Comparison of ENCODE assay signal across 8 mouse cellular contexts in the genomic region with DNA sequence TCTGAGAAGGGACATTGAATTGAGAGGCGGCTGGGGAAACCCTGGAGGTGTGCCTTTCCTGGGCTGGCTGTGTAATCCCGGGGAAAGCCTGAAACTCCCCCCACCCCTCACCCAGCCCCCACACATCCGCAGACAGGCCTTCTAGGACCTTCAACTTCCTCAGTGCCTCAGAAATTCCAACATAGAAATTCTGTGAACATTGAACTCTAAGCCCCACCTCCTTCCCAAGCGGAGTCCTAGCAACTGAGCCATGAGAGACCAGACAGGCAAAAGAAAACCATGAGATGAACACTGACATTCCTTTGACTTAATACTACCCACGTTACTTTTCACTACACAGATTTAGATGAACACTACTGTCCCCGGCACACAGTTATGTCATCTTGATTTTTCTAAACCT.
DNase-seq lines count a peak whose midpoint lies in the region; ATAC-seq lines count a peak whose summit lies in the region.

No protein-coding gene starts in this region.

- H3K4me3 ChIP-seq in heart, embryonic 14.5 days (ENCODE audit: control insufficient read depth in 1 of 2, insufficient read depth in 1 of 2, low read depth in 1 of 2, low read length in 2 of 2): no peak overlapping the region
- H3K4me3 ChIP-seq in limb, embryonic 12.5 days (replicated peaks): no peak overlapping the region

- H3K36me3 ChIP-seq in heart, embryonic 14.5 days (ENCODE audit: control insufficient read depth, insufficient read depth, low read length): no peaks in the 10 kb centered on the region
- no peaks in the 10 kb centered on the region for H3K36me3 ChIP-seq in limb, embryonic 12.5 days

- DNase-seq in adrenal gland, adult (ENCODE audit: inconsistent age in 2 of 2, low spot score in 1 of 2): peak; percentile 27 to 75
- DNase-seq in adrenal gland, postnatal 4 days (ENCODE audit: low spot score in 2 of 2): no peak
- peak; percentile 42 for DNase-seq in ES-CJ7 (ENCODE audit: low read depth, low spot score)
- no peak for DNase-seq in cerebellum, postnatal 25 days
- no peak for DNase-seq in spleen, postnatal 4 days (ENCODE audit: low spot score in 2 of 2)

- peak overlapping the region in 1 of 2 experiments; percentile 38; a peak in 2 of 4 replicates for H3K27ac ChIP-seq in heart, embryonic 14.5 days (replicated peaks in 1 of 2; ENCODE audit: control insufficient read depth in 1 of 2, insufficient read depth in 1 of 2, low read depth in 2 of 2, low read length in 2 of 2)
- H3K27ac ChIP-seq in limb, embryonic 12.5 days: no peak overlapping the region

- peak; percentile 32; the same call in 1 of the 2 replicates for ATAC-seq in heart, embryonic 14.5 days (ENCODE audit: insufficient number of reproducible peaks, insufficient read depth, low FRiP score, low read depth)
- 0 out of 2 replicates have a peak, but pooled peaks have one; percentile 61 for ATAC-seq in limb, embryonic 12.5 days (ENCODE audit: insufficient number of reproducible peaks, insufficient read depth, low FRiP score, low TSS enrichment, low read depth)
- no peak for ATAC-seq in inflammation-experienced regulatory T-cells, adult 6 months

- no peaks in the 10 kb centered on the region for H3K27me3 ChIP-seq in heart, embryonic 14.5 days (ENCODE audit: control insufficient read depth, insufficient read depth, low read length)
- H3K27me3 ChIP-seq in limb, embryonic 12.5 days: no peaks in the 10 kb centered on the region

- H3K9ac ChIP-seq in heart, embryonic 14.5 days (ENCODE audit: low read length): no peak overlapping the region
- no peak overlapping the region for H3K9ac ChIP-seq in limb, embryonic 12.5 days (replicated peaks)

- 29% methylated on average over 6 of the region's 6 CpGs for WGBS in heart, embryonic 14.5 days
- 35% methylated on average over 6 of the region's 6 CpGs for WGBS in limb, embryonic 12.5 days

- H3K4me2 ChIP-seq in heart, embryonic 14.5 days (ENCODE audit: low read length): no peak overlapping the region
- H3K4me2 ChIP-seq in limb, embryonic 12.5 days: no peak overlapping the region

- H3K4me1 ChIP-seq in heart, embryonic 14.5 days (ENCODE audit: control insufficient read depth in 2 of 2, insufficient read depth in 2 of 2, low read length in 2 of 2): peaks cover 8 to 15% of the 10 kb centered on the region in 2 experiments; a peak in 2 of 4 replicates
- H3K4me1 ChIP-seq in limb, embryonic 12.5 days (replicated peaks): peaks cover 41% of the 10 kb centered on the region

- peaks cover 9% of the 10 kb centered on the region; the same call in 1 of the 2 replicates for H3K9me3 ChIP-seq in heart, embryonic 14.5 days (ENCODE audit: control insufficient read depth, low read length)
- peaks cover 4% of the 10 kb centered on the region; the same call in 1 of the 2 replicates for H3K9me3 ChIP-seq in limb, embryonic 12.5 days

Comparison
In these comparisons a context has a peak if more than half of its experiments do, and no peak if none do; other contexts are left out.
1. DNase-seq: peak in adrenal gland, adult (2 of 2) and ES-CJ7 (single experiment); none in adrenal gland, postnatal 4 days (0 of 2), cerebellum, postnatal 25 days (0 of 2) and spleen, postnatal 4 days (0 of 2).